Mouse (Mus musculus) lung, adult 2 months (tissue): ENCODE measurements around the gene Fkbp8. TPM values are rescaled to one million over a fixed set of nuclear protein-coding genes. Genes with fewer than 3 reads are reported as not detected.

Experiments
- DNase-seq: peaks from one replicate; pipeline ENCODE4 v3.0.0; 2022
- H3K4me1 ChIP-seq: fragments of 200-500 bp; 2 replicates; pipeline ENCODE4 v1.6.1; 2011; ENCODE audit warnings: low read length; ENCODE audit not compliant: control insufficient read depth, insufficient read depth
- H3K4me3 ChIP-seq: fragments of 200-500 bp; replicated peaks from 2 replicates; pipeline ENCODE3; 2011; ENCODE audit warnings: low read depth, mild to moderate bottlenecking, control low read depth, low read length; ENCODE audit errors: extremely low read depth
- CTCF ChIP-seq: fragments of 200-500 bp; IDR thresholded peaks from 2 replicates; pipeline ENCODE4 v1.5.1; 2011; ENCODE audit warnings: mild to moderate bottlenecking, low read length, control low read depth; ENCODE audit not compliant: insufficient read depth
- POLR2A ChIP-seq: fragments of 200-500 bp; IDR thresholded peaks from 2 replicates; pipeline ENCODE4 v1.6.1; 2011; ENCODE audit warnings: low read depth, mild to moderate bottlenecking, control low read depth, low read length, borderline replicate concordance; ENCODE audit errors: extremely low read depth
- WGBS: fragments of 180-500 bp; shearing (Covaris S2); methylation state at CpG from one replicate; pipeline ENCODE4 v1.1.7; 2018; 5-methylcytosine and 5-hydroxymethylcytosine counted together
- polyA plus RNA-seq: library from polyadenylated mRNA; depleted of rRNA; stranded (reverse); fragments of >200 nt; gene quantifications from 2 replicates; pipeline ENCODE4 v1.2.3, GENCODE M21; 2012; rRNA removed

Gene Fkbp8
- polyA plus RNA-seq, 1 experiment, result 361 TPM

- TF ChIP-seq CTCF (no peak), POLR2A (no peak)
- 84% methylated on average over 18 of the region's 18 CpGs for WGBS
- Histone ChIP-seq H3K4me3 (no peak overlapping the region), H3K4me1 (0 out of 2 replicates have a peak, but pooled peaks cover 2% of the 10 kb centered on the region)
- no peak for DNase-seq
Measured at GRCm38 (mm10) chr8:70583476-70584387, 56.2 kb downstream of the Fkbp8 start.

- TF ChIP-seq POLR2A (no peak), CTCF (no peak)
- Histone ChIP-seq H3K4me1 (0 out of 2 replicates have a peak, but pooled peaks cover 2% of the 10 kb centered on the region), H3K4me3 (no peak overlapping the region)
- 79% methylated on average over 9 of the region's 9 CpGs for WGBS
- DNase-seq, result no peak
Measured at GRCm38 (mm10) chr8:70584606-70585257, 57.2 kb downstream of the Fkbp8 start.

Other genes with a start within 250 kb of the Fkbp8 start
- gene Homer3, start 244.9 kb upstream of the Fkbp8 start, polyA plus RNA-seq, result 75.0 and 111 TPM in 2 replicates
- 37.2 and 43.0 TPM in 2 replicates for gene Ddx49, start 225.2 kb upstream of the Fkbp8 start, polyA plus RNA-seq
- gene Cope, start 225.2 kb upstream of the Fkbp8 start, polyA plus RNA-seq, result 308 and 342 TPM in 2 replicates
- 2.7 TPM in 2 replicates for gene Cers1, start 211.9 kb upstream of the Fkbp8 start, polyA plus RNA-seq
- 1.1 and 1.5 TPM in 2 replicates for gene Gdf1, start 197.9 kb upstream of the Fkbp8 start, polyA plus RNA-seq
- gene Upf1, start 174.4 kb upstream of the Fkbp8 start, polyA plus RNA-seq, result 35.8 and 36.7 TPM in 2 replicates
- gene Comp, start 154.2 kb upstream of the Fkbp8 start, polyA plus RNA-seq, result 0.51 and 1.3 TPM in 2 replicates
- 18.7 and 20.4 TPM in 2 replicates for gene Crtc1, start 88.1 kb upstream of the Fkbp8 start, polyA plus RNA-seq
- gene Klhl26, start 50.8 kb upstream of the Fkbp8 start, polyA plus RNA-seq, result 51.3 and 57.2 TPM in 2 replicates
- 10.5 and 12.2 TPM in 2 replicates for gene Tmem59l, start 40.4 kb upstream of the Fkbp8 start, polyA plus RNA-seq
- 27.7 and 34.3 TPM in 2 replicates for gene Crlf1, start 34.6 kb upstream of the Fkbp8 start, polyA plus RNA-seq
- 145 and 178 TPM in 2 replicates for gene Rex1bd, start 21.0 kb upstream of the Fkbp8 start, polyA plus RNA-seq
- gene Uba52, start 16.9 kb upstream of the Fkbp8 start, polyA plus RNA-seq, result 370 and 371 TPM in 2 replicates
- 48.7 and 54.6 TPM in 2 replicates for gene Kxd1, start 232 bp downstream of the Fkbp8 start, polyA plus RNA-seq
- 29.6 and 32.9 TPM in 2 replicates for gene Ell, start 11.7 kb downstream of the Fkbp8 start, polyA plus RNA-seq
- gene Isyna1, start 66.6 kb downstream of the Fkbp8 start, polyA plus RNA-seq, result 102 and 112 TPM in 2 replicates
- 228 and 351 TPM in 2 replicates for gene Ssbp4, start 81.1 kb downstream of the Fkbp8 start, polyA plus RNA-seq
- 10.4 and 10.5 TPM in 2 replicates for gene Lrrc25, start 88.4 kb downstream of the Fkbp8 start, polyA plus RNA-seq
- gene Gdf15, start 104.7 kb downstream of the Fkbp8 start, polyA plus RNA-seq, result 5.4 and 6.6 TPM in 2 replicates
- gene Pgpep1, start 132.7 kb downstream of the Fkbp8 start, polyA plus RNA-seq, result 32.2 and 33.7 TPM in 2 replicates
- gene Lsm4, start 145.5 kb downstream of the Fkbp8 start, polyA plus RNA-seq, result 75.2 and 76.3 TPM in 2 replicates
- gene Jund, start 171.2 kb downstream of the Fkbp8 start, polyA plus RNA-seq, result 378 and 717 TPM in 2 replicates
- gene Iqcn, start 175.7 kb downstream of the Fkbp8 start, polyA plus RNA-seq, result 0.03 TPM in 1 of 2 replicates, not detected in the other
- 0.43 and 1.2 TPM in 2 replicates for gene Gm3336, start 190.8 kb downstream of the Fkbp8 start, polyA plus RNA-seq
- 4.1 and 5.5 TPM in 2 replicates for gene Pde4c, start 196.0 kb downstream of the Fkbp8 start, polyA plus RNA-seq
- 46.4 and 53.4 TPM in 2 replicates for gene Rab3a, start 227.0 kb downstream of the Fkbp8 start, polyA plus RNA-seq
- gene Mpv17l2, start 233.2 kb downstream of the Fkbp8 start, polyA plus RNA-seq, result 61.6 and 80.0 TPM in 2 replicates
- 112 and 119 TPM in 2 replicates for gene Pik3r2, start 249.0 kb downstream of the Fkbp8 start, polyA plus RNA-seq